Mouse (Mus musculus) monocyte, adult 2 months (primary cell): ENCODE data around the gene Fdxr.

ENCODE experiments used
- DNase-seq, 2 experiments: peaks; one replicate each; pipeline ENCODE4 v3.0.0; 2022; ENCODE audit warnings: low spot score in 2 of 2, low read depth in 1 of 2

The Fdxr gene

GRCm38 (mm10) chr11:115290314-115290713 is 13.5 kb upstream of the Fdxr start:
- DNase-seq = no peak

- no peak for DNase-seq
These were observed 13.0 kb upstream of the Fdxr start for GRCm38 (mm10) chr11:115289885-115290284.

GRCm38 (mm10) chr11:115288305-115288704 is 11.5 kb upstream of the Fdxr start:
- DNase-seq = no peak

- no peak for DNase-seq
These were observed 10.5 kb upstream of the Fdxr start for GRCm38 (mm10) chr11:115287386-115287785.

- no peak for DNase-seq
These were observed 9.5 kb upstream of the Fdxr start for GRCm38 (mm10) chr11:115286201-115286993.

GRCm38 (mm10) chr11:115285282-115285681 is 8.4 kb upstream of the Fdxr start:
- DNase-seq = no peak

GRCm38 (mm10) chr11:115283891-115284620 is 7.2 kb upstream of the Fdxr start:
- DNase-seq = no peak

- no peak for DNase-seq
These were observed 6.6 kb upstream of the Fdxr start for GRCm38 (mm10) chr11:115283486-115283765.

- no peak for DNase-seq
These were observed 6.1 kb upstream of the Fdxr start for GRCm38 (mm10) chr11:115282723-115283485.

GRCm38 (mm10) chr11:115282295-115282694 is 5.4 kb upstream of the Fdxr start:
- no peak for DNase-seq

GRCm38 (mm10) chr11:115279726-115280125 is 2.9 kb upstream of the Fdxr start:
- no peak for DNase-seq

- DNase-seq = no peak
These were observed 1.3 kb upstream of the Fdxr start for GRCm38 (mm10) chr11:115278176-115278575.

GRCm38 (mm10) chr11:115277604-115277975 is 740 bp upstream of the Fdxr start:
- DNase-seq = no peak

GRCm38 (mm10) chr11:115275954-115276353 is 896 bp downstream of the Fdxr start:
- no peak for DNase-seq

- no peak for DNase-seq
These were observed 1.3 kb downstream of the Fdxr start for GRCm38 (mm10) chr11:115275509-115275908.

- DNase-seq = no peak
These were observed 2.1 kb downstream of the Fdxr start for GRCm38 (mm10) chr11:115274771-115275170.

GRCm38 (mm10) chr11:115274178-115274577 is 2.7 kb downstream of the Fdxr start:
- DNase-seq = no peak

- no peak for DNase-seq
These were observed 3.1 kb downstream of the Fdxr start for GRCm38 (mm10) chr11:115273735-115274134.

- DNase-seq = no peak
These were observed 3.9 kb downstream of the Fdxr start for GRCm38 (mm10) chr11:115272894-115273498.

- no peak for DNase-seq
These were observed 5.4 kb downstream of the Fdxr start for GRCm38 (mm10) chr11:115271481-115271880.

GRCm38 (mm10) chr11:115271052-115271451 is 5.8 kb downstream of the Fdxr start:
- DNase-seq = no peak
